Mouse (Mus musculus): ENCODE results near the gene Ap1ar.

Gene Ap1ar

DNA sequence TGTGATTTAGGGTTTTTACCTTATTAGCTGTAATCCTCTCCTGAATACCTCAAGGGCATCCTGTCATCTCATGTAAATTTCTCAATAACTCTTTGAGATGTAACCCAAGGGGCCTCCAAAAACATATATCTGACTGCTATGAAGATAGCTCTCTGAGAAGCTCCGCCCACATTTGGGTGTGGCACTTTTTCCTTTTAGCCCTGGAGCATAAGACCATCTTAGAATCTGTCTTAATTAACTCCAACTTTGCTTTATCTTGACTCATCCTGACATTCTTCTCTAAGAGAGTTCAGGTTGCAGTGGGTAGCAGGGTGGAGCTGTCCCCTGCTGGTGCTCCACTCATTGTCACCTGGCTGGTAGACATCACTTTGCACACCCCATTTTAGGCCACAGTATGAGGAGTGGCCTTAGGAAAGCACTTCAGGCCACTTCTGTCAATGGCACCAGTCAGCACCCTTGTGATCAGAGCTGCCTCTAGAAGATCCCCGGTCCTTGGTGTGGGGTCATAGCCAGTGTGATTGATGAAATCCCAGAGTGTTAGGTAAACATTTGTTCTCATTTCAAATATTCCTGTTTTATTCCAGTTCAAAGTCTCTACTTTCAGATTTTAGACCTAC is 6.1 kb upstream of the Ap1ar start:
- in situ Hi-C loops (cut with MboI, MseI) = loop anchor here in 1 of 2 experiments (25.0 kb wide), 1 partner anchor 1369 kb away; no protein-coding TSS in a partner anchor

DNA sequence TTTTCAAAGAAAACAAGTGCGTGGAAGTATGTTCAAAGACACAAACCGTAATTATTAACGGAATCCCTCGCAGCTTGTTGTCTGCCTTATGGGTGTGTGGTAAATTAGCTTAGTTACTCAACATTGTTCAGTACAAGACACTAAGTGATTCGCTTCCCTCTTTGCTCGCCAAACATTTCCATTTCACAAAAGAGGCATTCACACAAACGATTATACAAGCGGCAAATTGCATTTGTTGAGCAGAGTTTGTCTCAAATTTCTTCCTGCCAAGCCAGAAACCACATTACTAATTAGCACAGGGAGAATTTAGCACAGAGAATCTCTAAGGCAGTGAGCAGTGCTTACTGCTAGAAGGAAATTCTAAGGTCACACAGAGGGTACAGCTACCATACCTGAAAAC is 4.6 kb upstream of the Ap1ar start:
- in situ Hi-C loops (cut with MboI, MseI) = loop anchor here in 1 of 2 experiments (25.0 kb wide), 1 partner anchor 1370 kb away; no protein-coding TSS in a partner anchor

DNA sequence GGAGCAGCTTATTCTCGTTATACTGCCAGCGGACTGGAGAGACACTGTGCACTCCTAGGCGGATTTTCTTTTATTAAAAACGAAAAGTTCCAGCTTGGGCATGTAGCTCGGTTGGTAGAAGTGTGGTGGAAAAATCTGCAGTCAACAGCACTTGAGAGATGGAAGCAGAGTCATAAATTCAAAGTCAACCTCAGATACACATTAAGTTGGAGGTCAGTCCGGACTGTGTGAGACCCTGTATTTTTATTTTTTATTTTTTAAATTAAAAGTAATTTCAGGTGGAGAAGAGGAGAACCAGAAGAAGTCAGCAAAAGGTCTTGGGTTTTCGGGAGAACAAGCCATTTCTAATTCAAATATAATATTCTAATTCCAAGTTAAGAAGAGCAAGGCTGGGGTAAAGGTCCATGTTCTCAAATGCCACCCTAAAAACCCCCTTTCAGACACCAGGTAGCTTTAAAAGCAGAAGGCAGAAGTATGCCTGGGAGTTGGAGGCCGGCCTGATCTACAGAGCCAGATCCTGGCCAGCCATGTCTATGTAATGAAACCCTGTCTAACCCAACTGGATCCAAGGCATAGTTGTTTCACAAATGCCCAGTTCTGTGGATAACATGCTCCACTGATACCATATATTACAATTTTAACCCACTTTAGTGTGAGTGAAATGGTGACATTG is 785 bp upstream of the Ap1ar start:
- in situ Hi-C loops (cut with MboI, MseI) = loop anchor here in 1 of 2 experiments (25.0 kb wide), 1 partner anchor 1374 kb away; no protein-coding TSS in a partner anchor

DNA sequence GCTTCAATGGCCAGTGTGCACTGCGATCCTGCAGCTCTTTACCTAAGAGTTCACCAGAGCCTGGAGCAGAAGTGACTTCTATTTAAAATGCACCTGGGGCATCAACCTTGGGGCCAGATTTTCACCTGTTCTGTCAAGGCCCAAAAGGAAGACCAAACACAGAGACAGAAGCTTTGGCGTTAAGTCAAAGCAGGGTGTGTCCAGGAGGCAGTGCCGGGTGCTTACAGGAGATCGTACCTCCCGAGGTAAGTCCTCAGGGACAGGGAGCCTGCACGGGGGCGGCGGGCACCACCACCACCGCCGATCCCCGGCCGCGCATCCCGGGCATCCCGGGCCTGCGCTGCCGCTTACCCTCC is 547 bp downstream of the Ap1ar start:
- in situ Hi-C loops (cut with MboI, MseI) = loop anchor here in 1 of 2 experiments (25.0 kb wide), 1 partner anchor 1376 kb away; no protein-coding TSS in a partner anchor

DNA sequence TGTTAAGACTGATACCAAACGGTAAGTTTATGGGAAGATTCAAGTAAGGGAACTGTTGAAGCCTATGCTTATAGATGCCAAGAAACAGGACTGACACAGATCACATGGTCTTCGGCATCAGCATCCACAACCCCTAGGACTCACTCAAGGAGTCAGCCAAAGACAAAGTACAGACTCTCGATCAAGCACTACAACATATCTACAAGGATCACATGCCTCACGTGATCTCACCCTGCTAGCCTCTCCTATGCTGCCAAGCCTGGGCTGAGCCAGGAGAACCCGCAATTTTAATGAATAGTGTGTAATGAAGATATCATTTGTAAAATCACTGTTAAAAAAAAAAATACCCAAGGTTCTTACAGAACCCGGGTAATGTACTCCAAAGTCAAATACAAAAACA is 1.7 kb downstream of the Ap1ar start:
- in situ Hi-C loops (cut with MboI, MseI) = loop anchor here in 1 of 2 experiments (25.0 kb wide), 1 partner anchor 1377 kb away; no protein-coding TSS in a partner anchor

DNA sequence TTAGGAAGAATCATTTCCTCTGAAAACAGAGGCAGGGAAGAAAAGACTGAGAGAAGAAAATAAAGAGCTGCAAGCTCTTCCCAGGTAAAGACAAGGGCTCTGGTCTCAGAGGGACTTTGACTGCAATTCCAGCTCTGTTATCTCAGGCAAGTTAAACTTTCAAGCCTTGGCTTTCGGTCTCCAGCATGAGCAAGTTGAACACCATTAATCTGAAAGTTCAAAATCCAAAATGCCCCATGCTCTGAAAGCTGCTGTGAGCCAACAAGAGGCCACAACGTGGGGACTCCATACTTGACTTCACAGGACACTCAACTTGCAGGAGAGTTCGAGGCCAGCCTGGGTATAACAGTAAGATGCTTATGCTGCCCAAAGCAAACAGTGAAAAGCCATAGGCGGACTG is 3.3 kb downstream of the Ap1ar start:
- in situ Hi-C loops (cut with MboI, MseI) = loop anchor here in 1 of 2 experiments (25.0 kb wide), 1 partner anchor 1378 kb away; no protein-coding TSS in a partner anchor

DNA sequence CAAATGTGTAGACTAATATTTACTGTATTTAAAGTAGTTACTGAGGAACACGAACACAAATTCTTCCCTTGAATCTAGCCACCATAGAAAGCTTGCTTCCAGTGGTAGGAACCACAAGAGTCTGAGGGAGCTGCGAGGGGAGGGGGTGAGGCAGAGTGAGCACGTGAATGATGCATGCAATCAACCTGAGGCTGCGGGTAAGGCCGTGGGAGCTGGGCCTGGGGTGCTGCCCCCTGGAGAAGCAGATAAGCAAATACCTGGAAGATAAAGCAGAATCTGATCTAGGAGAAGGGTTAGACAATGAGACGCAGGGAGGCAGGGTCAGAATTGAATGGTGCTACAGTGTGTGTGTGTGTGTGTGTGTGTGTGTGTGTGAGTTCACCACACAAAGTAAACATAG is 6.2 kb downstream of the Ap1ar start:
- in situ Hi-C loops (cut with MboI, MseI) = loop anchor here in 1 of 2 experiments (25.0 kb wide), 1 partner anchor 1381 kb away; no protein-coding TSS in a partner anchor

DNA sequence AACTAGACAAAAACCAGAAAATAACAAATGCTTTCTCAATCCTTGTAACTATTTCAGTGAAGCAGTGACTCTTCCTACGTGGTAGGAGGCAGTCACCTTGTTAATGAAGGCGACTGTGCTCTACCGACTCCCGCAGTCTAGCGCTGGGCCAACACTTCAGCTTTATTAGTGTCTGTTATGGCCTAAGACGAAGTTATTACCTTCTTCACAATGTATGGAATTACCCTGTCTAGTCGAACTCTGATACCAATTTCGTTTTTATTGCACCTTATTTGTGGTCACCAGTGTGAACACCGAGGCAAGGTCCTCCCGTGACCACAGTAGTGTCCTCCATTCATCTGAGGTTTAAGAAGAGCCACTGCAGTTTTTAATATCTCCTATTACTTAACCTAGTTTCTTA is 7.1 kb downstream of the Ap1ar start:
- in situ Hi-C loops (cut with MboI, MseI) = loop anchor here in 1 of 2 experiments (25.0 kb wide), 1 partner anchor 1382 kb away; no protein-coding TSS in a partner anchor

DNA sequence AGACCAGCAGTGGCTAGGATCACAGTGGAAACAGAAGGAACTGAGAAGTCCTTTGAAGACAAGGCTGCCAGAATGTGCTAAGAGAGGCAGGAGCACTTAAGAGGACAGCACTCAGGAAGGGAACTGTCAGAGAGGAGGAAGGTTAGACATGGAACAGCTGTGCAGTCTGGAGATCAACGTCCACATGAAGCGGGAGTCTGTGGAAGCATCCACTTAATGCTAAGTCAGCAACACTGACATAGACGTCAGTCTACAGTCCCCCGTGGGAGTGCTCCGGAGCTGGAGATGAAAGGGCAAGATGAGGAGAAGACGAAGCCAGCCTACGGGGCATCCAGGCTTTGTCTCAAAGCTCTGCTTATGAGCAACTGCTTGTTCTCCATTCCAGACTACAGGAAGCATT is 10.2 kb downstream of the Ap1ar start:
- in situ Hi-C loops (cut with MboI, MseI) = loop anchor here in 1 of 2 experiments (25.0 kb wide), 1 partner anchor 1385 kb away; no protein-coding TSS in a partner anchor

DNA sequence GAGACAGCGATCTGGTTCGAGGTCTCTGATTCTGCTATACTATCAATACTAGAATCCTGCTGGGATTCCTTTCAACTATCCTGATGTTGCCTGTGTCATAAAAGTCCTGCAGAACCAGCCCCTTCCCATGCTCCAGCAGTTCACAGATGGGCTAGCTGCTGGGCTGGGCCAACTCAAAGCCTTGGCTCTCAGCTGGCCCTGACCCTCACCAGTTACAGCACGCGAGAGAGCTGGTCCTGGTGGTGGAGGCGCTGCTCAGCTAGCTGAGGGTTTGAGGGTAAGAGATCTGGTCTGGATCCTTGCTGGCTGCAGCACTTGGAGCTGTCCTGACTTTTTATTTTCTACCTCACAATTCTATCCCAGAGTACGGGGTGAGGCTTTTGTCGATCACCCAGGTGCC is 10.8 kb downstream of the Ap1ar start:
- in situ Hi-C loops (cut with MboI, MseI) = loop anchor here in 1 of 2 experiments (25.0 kb wide), 1 partner anchor 1386 kb away; no protein-coding TSS in a partner anchor

DNA sequence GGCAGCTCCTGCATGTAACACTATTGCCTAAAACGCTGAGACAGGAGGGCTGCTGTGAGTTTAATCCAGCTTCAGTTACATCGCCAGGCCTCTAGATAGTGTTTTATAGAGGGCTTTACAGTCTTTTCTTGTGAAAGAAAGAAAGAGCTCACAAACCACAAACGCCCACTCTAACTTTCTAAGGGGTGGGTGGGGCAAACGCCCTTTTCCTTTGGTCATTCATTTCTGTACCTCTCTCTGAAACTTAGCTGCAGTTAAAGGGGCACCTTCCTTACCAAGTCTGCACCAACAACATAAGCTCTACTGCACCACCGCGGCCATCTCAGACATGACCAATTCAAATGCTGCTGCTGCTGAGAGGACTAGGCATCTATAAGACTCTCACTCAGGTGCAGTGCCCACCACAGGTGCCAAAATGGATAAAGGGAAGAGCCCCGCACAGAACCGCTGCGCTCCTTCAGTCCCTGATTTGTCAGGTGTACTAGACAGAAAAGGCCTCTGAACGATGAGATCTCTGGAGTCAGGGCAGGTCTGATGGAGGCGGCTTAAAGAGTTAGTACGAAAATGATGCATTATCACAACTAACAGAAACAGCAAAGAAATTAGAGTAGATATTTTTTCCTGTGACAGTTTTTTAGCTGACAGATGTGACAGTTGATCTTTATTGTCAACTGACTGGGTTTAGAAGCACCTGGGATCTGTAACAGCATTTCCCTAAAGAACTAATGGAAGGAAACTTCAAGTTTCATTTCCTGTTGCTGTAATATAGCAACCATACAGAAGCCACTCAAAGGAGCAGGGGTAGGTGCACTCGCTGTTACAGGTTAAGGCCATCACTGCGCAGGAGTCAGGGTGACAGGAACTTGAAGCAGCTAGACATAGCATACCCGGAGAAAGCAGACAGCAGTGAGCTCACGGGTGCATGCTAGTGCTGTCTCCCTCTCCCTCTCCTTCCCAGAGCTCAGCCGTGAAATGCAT is 13.1 kb downstream of the Ap1ar start:
- in situ Hi-C loops (cut with MboI, MseI) = no loop called here

DNA sequence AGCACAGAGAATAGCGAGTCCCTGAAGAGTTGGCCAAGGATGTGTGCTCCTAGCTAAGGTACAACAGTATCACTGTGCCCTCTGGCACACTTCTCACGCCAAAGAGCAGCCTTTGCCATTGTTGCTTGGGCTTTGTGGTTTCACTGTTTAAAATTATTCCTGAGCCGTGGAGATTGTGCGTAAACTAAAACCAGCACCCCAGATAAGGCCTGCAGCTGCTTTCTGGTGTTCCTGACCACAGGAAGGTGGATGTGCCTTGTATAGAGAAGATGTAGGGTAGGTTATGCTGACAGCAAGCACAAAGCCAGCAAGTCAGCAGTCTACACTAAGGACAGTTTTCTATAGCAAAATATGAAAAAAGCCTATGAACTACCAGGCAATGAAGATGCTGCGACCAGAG is 16.1 kb downstream of the Ap1ar start:
- in situ Hi-C loops (cut with MboI, MseI) = no loop called here

DNA sequence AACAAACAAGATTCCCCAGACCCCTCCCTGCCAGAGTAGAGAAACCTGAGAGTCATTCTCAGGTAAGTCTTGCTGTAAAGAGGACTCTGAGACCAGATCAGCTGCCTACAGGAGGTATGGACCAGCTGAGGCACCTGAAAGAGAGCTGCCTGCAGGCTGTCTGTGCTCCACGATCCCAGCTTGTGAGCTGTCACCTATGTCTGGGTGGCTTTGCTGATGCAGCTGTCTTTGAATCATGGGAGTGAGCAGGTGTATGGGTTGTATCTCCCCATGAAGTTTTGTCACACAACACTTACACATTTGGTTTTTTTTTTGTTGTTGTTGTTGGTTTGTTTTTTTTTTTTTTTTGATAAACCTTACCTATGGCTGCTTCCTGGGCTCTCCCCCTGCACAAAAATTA is 16.9 kb downstream of the Ap1ar start:
- in situ Hi-C loops (cut with MboI, MseI) = no loop called here

DNA sequence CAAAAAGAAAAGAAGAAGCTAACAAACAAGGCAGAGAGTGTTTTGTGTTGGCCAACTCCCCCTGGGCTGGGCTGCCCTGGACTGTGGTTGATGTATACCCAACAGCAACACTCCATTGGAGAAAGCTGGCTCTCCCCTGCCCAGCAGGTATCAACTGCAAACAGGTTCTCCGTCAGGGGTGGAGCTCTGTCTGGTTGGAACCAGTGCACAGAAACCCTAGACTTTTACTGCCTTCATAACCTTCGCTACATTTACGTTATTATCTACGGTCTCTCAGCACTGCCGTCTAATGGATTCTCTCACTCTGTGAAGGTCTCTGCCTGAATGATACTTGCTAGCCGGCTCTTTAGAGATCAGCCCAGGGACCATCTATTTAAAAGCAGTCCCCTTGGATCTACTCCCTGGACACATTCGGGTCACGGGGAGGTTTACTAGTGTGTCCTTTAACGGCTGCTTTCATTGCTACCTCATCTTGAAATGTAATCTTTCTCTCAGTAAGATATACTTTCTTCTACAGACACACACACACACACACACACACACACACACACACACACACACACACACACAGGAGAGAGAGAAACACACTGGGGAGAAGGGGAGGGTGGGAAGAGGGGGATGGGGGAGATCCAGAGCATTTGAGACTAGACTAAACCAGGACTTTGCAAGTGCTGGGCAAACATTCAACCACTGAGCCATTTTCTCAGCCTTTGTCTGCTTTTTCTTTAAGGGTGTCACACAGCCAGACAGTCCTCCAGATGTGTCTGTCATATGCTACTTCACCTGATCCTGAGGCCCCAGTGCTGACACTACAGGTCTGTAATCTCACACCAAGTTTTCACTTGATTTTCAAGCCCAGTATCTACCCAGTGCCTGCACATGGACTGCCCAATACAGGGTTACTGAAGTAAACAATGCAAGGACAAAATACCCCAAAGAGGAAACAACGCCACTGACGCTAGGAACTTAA is 18.3 kb downstream of the Ap1ar start:
- in situ Hi-C loops (cut with MboI, MseI) = no loop called here

DNA sequence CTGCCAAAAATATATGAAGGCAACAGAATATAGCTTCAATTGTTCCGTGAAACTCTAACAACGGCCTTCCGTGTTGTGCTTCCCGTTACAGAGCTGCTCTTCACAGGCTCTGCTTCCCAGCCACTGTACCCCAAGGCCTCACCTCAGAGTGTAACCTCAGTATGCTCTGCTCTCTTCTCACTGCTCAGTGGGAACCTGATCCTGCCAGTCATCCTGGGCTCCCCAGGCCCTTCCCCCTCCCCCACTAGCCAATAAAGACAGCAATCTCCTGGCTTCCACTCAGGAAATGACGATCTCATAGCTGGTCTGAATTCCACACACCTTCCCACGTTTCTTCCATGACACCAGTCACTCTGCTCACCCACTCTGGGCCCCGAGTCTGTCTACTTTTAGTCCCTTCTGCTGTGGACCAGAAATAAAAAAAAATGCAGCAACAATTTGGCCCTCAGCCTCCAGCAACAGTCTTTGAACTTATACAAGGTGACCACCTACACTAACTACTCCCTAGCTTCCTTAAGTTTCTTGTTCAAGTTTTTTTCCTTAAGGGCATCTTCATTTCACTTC is 20.1 kb downstream of the Ap1ar start:
- in situ Hi-C loops (cut with MboI, MseI) = no loop called here

DNA sequence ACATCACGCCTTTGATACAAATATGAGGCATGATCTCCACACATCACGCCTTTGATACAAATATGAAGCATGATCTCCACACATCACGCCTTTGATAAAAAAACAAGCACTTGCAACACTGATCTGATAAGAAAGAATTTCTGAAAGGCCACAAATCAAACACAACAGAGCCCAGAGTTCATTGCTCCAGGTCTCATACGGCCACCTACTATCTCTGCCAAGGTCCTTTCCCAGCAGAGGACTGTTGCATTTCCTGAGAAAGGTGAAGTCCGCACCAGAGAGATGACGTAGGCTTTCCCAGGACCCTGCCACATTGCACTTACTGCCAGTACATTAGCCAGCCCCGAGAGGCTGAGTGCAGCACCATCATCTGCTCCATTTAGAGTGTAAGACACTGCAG is 28.2 kb downstream of the Ap1ar start:
- in situ Hi-C loops (cut with MboI, MseI) = loop anchor here in 1 of 2 experiments (10.0 kb wide), 1 partner anchor 1924 kb away; no protein-coding TSS in a partner anchor

DNA sequence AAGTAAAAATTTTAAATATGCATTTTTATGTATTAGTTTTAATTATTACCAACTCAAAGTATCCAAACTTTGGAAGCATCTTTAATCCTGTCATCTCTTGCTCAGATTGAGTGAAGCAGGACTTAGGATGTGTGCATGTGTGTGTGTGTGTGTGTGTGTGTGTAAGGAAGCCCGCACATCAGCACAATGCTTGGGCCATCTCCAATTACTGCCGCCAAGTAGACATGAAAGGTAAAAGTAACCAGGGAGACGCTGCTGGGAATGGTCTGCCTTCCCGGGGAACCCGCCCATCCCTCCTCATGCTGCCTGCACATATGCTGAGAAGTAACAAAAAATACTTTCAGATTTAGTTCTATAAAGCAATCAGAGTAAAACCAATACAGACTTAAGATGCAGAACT is 29.5 kb downstream of the Ap1ar start:
- in situ Hi-C loops (cut with MboI, MseI) = loop anchor here in 1 of 2 experiments (10.0 kb wide), 1 partner anchor 1923 kb away; no protein-coding TSS in a partner anchor

DNA sequence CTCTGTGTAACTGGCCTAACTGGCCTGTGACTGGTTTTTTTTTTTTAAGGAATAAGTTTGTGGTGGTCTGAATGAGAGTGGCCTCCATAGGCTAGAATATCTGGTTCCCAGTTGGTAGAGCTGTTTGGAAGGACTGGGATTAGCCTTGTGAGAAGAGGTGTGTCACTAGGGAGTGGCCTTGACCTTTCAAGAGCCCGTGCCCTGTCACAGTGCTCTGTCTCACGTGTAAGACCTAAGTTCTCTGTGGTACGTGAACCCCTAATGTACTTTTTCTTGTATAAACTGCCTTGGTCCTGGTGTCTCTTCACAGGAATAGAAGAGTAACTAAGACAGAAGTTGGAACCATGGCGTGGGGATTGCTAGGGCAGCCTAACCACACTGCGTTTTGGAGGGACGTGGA is 31.3 kb downstream of the Ap1ar start:
- in situ Hi-C loops (cut with MboI, MseI) = loop anchor here in 1 of 2 experiments (10.0 kb wide), 1 partner anchor 1921 kb away; no protein-coding TSS in a partner anchor

DNA sequence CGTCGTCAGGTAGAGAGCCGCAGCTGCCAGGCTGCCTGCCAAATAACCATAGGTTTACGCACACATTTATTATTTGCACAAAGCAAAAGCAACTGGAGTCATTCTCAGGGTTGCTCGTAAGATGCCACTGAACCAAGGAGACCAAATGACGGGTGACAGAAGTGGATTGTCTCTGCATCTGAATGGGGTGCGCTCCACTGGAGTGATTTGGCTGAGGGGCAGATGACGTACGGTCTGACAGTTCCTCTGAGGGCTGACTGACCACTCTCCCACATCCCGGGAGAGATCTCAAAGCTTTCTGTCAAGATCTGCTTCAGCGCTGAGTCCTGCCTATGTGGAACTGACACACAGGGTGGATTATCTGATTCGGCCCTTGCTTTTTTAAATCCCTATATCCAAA is 32.3 kb downstream of the Ap1ar start:
- in situ Hi-C loops (cut with MboI, MseI) = loop anchor here in 1 of 2 experiments (10.0 kb wide), 1 partner anchor 1920 kb away; no protein-coding TSS in a partner anchor

Measured in T-helper 17 cell (primary cell).